Mouse (Mus musculus) C2C12 (cell line): ENCODE measurements around the gene Sh3tc1. TPM values are rescaled to one million over a fixed set of nuclear protein-coding genes. Genes with fewer than 3 reads are reported as not detected.

Experiments
- H3K27me3 ChIP-seq: one replicate; pipeline ENCODE4 v1.6.1; 2011; ENCODE audit not compliant: control insufficient read depth, insufficient read depth, insufficient read length
- H3K36me3 ChIP-seq: one replicate; pipeline ENCODE4 v1.6.1; 2011; ENCODE audit not compliant: control insufficient read depth, insufficient read depth
- H3K4me3 ChIP-seq: one replicate; pipeline ENCODE4 v1.5.1; 2011; ENCODE audit warnings: mild to moderate bottlenecking, control low read depth; ENCODE audit not compliant: poor library complexity, insufficient read depth, severe bottlenecking
- H3K79me2 ChIP-seq: one replicate; pipeline ENCODE4 v1.6.1; 2011; ENCODE audit not compliant: control insufficient read depth, insufficient read depth
- H3K79me3 ChIP-seq: one replicate; pipeline ENCODE4 v1.6.1; 2011; ENCODE audit warnings: low read depth, control low read depth
- H3ac ChIP-seq: one replicate; pipeline ENCODE3; 2011; ENCODE audit warnings: low read depth; ENCODE audit not compliant: control insufficient read depth, insufficient read length
- CEBPB ChIP-seq: IDR thresholded peaks from one replicate; pipeline ENCODE4 v1.6.1; 2011; ENCODE audit warnings: low read depth, mild to moderate bottlenecking, control low read depth, moderate library complexity
- CTCF ChIP-seq: IDR thresholded peaks from one replicate; pipeline ENCODE4 v1.5.1; 2011; ENCODE audit not compliant: control insufficient read depth, insufficient read depth, insufficient read length
- FOSL1 ChIP-seq: IDR thresholded peaks from one replicate; pipeline ENCODE4 v1.8.0; 2011; ENCODE audit warnings: mild to moderate bottlenecking, low read length; ENCODE audit not compliant: poor library complexity, insufficient read depth, severe bottlenecking
- MAX ChIP-seq: IDR thresholded peaks from one replicate; pipeline ENCODE4 v1.6.1; 2011; ENCODE audit warnings: mild to moderate bottlenecking, control low read depth
- MYOD1 ChIP-seq: IDR thresholded peaks from one replicate; pipeline ENCODE4 v1.6.1; 2011; ENCODE audit warnings: low read depth; ENCODE audit not compliant: control insufficient read depth, insufficient read length
- MYOG ChIP-seq: IDR thresholded peaks from one replicate; pipeline ENCODE4 v1.6.1; 2011; ENCODE audit not compliant: control insufficient read depth, insufficient read length; ENCODE audit errors: extremely low read depth
- USF1 ChIP-seq: IDR thresholded peaks from one replicate; pipeline ENCODE4 v1.6.1; 2011; ENCODE audit warnings: low read depth, mild to moderate bottlenecking, control low read depth, moderate library complexity
- polyA plus RNA-seq: library from polyadenylated mRNA; unstranded; fragments of >200 nt; fragmentation: generic; extraction: Trizol; gene quantifications from one replicate; pipeline ENCODE4 v1.2.1, GENCODE M21; 2012; ENCODE audit warnings: missing spikeins

The Sh3tc1 gene
- polyA plus RNA-seq, 1 experiment: 0.20 TPM

DNA sequence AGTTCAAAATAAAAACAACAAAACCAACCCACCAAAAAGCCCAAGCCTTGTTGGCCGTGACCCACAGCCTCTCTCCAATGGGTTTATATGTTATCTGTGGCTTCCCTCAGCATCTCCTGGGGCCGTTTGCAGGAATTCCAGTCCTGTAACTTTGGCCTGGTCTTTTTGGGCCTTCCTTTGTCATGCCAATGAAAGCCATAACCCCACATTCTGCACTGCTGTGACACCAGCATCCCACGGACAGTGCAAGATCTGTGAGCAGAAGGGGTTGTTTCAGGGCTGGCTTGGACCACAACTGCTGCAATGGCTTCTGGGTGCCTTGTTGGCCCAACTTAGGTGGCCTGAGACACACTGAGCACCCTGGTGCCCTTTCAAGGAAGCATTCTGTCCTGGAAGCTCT lies 28.7 kb upstream of the Sh3tc1 start:
- no peaks in the 10 kb centered on the region for H3K79me2 ChIP-seq
- TF ChIP-seq CTCF (no peak), MYOG (no peak), USF1 (no peak), MAX (no peak), CEBPB (no peak), MYOD1 (no peak), FOSL1 (no peak)

DNA sequence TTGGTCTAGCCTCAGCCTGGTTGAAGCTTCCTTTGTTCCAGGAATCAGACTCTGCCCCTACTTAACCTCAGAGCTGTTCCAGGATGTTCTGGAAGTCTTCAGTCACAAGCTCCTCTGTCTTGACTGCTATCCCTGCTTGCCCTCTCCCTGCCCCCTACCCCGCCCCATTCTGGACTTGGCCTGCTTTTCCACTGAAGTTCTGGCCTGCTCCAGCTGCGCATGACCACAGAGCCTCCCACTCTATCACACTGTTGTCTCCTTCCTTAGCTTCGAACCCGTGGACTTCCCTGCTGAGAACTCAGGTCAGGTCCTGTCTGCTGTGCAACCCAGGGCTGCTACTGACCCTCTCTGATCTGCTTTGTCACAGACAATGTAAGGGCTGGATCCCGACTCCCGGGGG lies 26.1 kb upstream of the Sh3tc1 start:
- no peak overlapping the region for H3ac ChIP-seq
- H3K4me3 ChIP-seq: no peak overlapping the region
- no peaks in the 10 kb centered on the region for H3K36me3 ChIP-seq
- H3K79me3 ChIP-seq: no peaks in the 10 kb centered on the region
- TF ChIP-seq FOSL1 (no peak), CEBPB (no peak), MAX (no peak), MYOD1 (no peak), MYOG (no peak), CTCF (no peak), USF1 (no peak)
- no peaks in the 10 kb centered on the region for H3K79me2 ChIP-seq
- peaks cover 53% of the 10 kb centered on the region for H3K27me3 ChIP-seq

More for the DNA sequence above, 28.7 kb upstream of the Sh3tc1 start:
- Histone ChIP-seq H3K36me3 (no peaks in the 10 kb centered on the region), H3ac (no peak overlapping the region), H3K4me3 (no peak overlapping the region), H3K27me3 (peaks cover 33% of the 10 kb centered on the region), H3K79me3 (no peaks in the 10 kb centered on the region)

DNA sequence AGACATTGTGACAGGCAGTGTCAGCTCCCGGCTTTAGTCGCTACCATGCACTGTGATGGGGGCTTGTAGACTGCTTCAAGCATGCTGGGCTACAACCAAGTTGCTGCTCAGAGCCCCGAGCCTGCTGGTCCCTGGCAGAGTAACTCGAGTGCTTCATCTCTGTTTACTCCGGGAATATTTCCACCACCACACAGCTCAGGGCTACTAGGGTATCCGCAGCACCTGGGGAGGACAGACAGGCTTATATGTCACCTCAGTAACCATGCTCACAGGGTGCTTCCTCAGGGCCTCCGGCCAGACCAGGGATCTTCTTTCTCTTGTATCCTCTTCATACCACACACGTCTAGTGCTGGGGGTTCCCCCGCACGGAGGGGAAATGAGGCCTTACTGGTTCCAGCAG lies 23.1 kb upstream of the Sh3tc1 start:
- Histone ChIP-seq H3ac (no peak overlapping the region), H3K79me2 (no peaks in the 10 kb centered on the region), H3K79me3 (no peaks in the 10 kb centered on the region), H3K36me3 (no peaks in the 10 kb centered on the region), H3K27me3 (peaks cover 81% of the 10 kb centered on the region), H3K4me3 (no peak overlapping the region)
- no peak for TF ChIP-seq CTCF
- no peak for TF ChIP-seq MAX
- TF ChIP-seq FOSL1: no peak
- TF ChIP-seq MYOG: no peak
- no peak for TF ChIP-seq USF1
- no peak for TF ChIP-seq MYOD1
- no peak for TF ChIP-seq CEBPB

DNA sequence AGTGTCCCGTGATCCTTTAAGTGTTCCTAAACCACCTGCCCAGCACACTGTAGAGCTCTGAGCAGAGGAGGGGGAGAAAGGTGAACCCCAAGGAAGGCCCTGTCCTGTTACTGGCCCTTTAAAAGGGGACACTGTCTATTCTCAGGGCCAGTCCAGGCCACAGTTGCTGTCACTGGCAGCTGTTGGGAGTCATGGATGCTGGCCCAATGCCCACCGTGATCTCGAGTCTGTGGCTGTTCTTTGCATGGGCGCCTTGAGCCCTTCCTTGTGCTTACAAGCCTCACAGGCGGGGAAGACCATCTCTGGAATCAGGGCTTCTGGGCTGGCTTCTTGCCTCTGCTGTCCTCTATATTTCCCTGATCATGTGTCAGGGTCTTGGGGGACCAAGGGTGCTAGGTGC lies 22.6 kb upstream of the Sh3tc1 start:
- H3K79me2 ChIP-seq: no peaks in the 10 kb centered on the region
- peaks cover 81% of the 10 kb centered on the region for H3K27me3 ChIP-seq
- no peak for TF ChIP-seq MYOD1
- TF ChIP-seq USF1: no peak
- TF ChIP-seq CEBPB: no peak
- TF ChIP-seq FOSL1: no peak
- TF ChIP-seq CTCF: no peak
- no peak for TF ChIP-seq MAX
- no peak for TF ChIP-seq MYOG
- H3K36me3 ChIP-seq: no peaks in the 10 kb centered on the region
- no peak overlapping the region for H3ac ChIP-seq
- no peak overlapping the region for H3K4me3 ChIP-seq
- H3K79me3 ChIP-seq: no peaks in the 10 kb centered on the region

DNA sequence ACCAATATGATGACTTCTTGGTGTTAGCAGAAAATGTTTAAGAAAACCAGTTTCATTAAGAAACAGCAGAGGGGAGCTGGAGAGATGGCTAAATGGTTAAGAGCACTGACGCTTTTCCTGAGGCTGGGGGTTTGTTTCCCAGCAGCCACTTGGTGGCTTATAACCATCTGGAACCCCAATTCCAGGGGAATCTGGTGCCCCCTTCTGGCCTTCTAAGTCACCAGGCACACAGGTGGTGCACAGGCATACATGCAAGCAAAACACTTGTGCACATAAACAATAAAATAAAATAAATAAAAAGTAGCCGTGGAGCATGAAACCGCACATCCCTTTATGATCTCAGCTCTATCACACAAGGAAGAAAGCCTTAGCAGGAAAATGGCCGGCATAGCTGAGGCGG lies 21.5 kb upstream of the Sh3tc1 start:
- no peak for TF ChIP-seq FOSL1
- no peak for TF ChIP-seq MYOD1
- no peak for TF ChIP-seq MYOG
- TF ChIP-seq MAX: no peak
- TF ChIP-seq CEBPB: no peak
- no peak for TF ChIP-seq CTCF
- TF ChIP-seq USF1: no peak
- H3K36me3 ChIP-seq: no peaks in the 10 kb centered on the region
- H3K27me3 ChIP-seq: peaks cover 75% of the 10 kb centered on the region

More for the DNA sequence above, 21.5 kb upstream of the Sh3tc1 start:
- Histone ChIP-seq H3K79me2 (no peaks in the 10 kb centered on the region), H3ac (no peak overlapping the region), H3K4me3 (no peak overlapping the region), H3K79me3 (no peaks in the 10 kb centered on the region)
